Comparison of ENCODE assay signal across 28 mouse cellular contexts in the genomic region with DNA sequence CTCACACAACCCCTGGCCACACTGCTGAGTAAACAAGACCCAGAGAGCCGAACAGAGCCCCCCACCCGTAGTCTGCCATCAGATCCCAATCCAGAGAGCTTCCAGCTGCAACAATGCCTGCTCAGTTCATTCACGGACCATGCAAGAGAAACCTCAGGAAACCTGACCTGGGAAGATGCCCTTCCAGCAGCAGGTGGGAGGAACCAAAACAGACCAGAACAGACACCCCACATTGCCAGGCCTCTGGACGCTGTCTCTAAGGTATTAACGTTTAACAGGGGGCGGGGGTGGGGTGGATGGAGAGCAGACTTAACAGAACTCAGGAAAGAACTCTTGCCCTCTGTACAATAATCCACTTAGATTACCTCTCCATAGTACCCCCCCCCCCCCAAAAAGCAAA. TPM values are rescaled to one million over a fixed set of nuclear protein-coding genes. Genes with fewer than 3 reads are reported as not detected.
A peak's percentile ranks its signal among the peaks of the same experiment; 100 is the strongest.
DNase-seq lines count a peak whose midpoint lies in the region; ATAC-seq and TF ChIP-seq lines count a peak whose summit lies in the region.
"Had no signal": no experiment of that assay in that cellular context is flagged by ENCODE, and none has a peak within 500 bp of the region (broad histone marks: within the 10 kb centered on the region; RNA-seq: fewer than 3 reads in every experiment).

No protein-coding gene starts in this region.

- TF ChIP-seq CTCF in midbrain, postnatal 0 days (IDR thresholded peaks at IDR 0.05), result no peak
- no peak for TF ChIP-seq CTCF in kidney, postnatal 0 days (IDR thresholded peaks at IDR 0.05; ENCODE audit: low read depth)

- peak; percentile 24; the same call in 1 of the 2 replicates for ATAC-seq in kidney, embryonic 15.5 days (replicated peaks; ENCODE audit: low FRiP score)
- no peak for ATAC-seq in midbrain, postnatal 0 days (ENCODE audit: low FRiP score)
- ATAC-seq in midbrain, embryonic 13.5 days, result no peak
- ATAC-seq in kidney, postnatal 0 days (replicated peaks; ENCODE audit: low FRiP score, low read depth), result 0 out of 2 replicates have a peak, but pooled peaks have one; percentile 21
- ATAC-seq: activated CD4-positive, CD25-positive, alpha-beta regulatory T cell, adult 4 months; CD4-positive, CD25-positive, alpha-beta regulatory T cell, adult 4 months; forebrain, embryonic 15.5 days; hindbrain, embryonic 16.5 days had no signal

- peak overlapping the region; percentile 14; the same call in 1 of the 2 replicates for H3K4me2 ChIP-seq in kidney, embryonic 15.5 days
- H3K4me2 ChIP-seq in midbrain, postnatal 0 days (ENCODE audit: low read depth, low read length, poor library complexity, severe bottlenecking), result peak overlapping the region; percentile 3
- no peak overlapping the region for H3K4me2 ChIP-seq in midbrain, embryonic 13.5 days (replicated peaks)
- H3K4me2 ChIP-seq in kidney, postnatal 0 days (ENCODE audit: low read length), result no peak overlapping the region
- H3K4me2 ChIP-seq: embryonic facial prominence, embryonic 12.5 days; forebrain, embryonic 15.5 days; limb, embryonic 12.5 days; liver, embryonic 15.5 days; lung, embryonic 15.5 days had no signal

- peaks cover 58% of the 10 kb centered on the region for H3K4me1 ChIP-seq in kidney, embryonic 15.5 days
- H3K4me1 ChIP-seq in midbrain, postnatal 0 days (ENCODE audit: insufficient read depth, low read length), result peaks cover 18% of the 10 kb centered on the region; the same call in 1 of the 2 replicates
- H3K4me1 ChIP-seq in midbrain, embryonic 13.5 days (replicated peaks), result peaks cover 32% of the 10 kb centered on the region
- peaks cover 5% of the 10 kb centered on the region; the same call in 1 of the 2 replicates for H3K4me1 ChIP-seq in kidney, postnatal 0 days (replicated peaks; ENCODE audit: insufficient read depth, low read length)

- peaks cover 13% of the 10 kb centered on the region for H3K27me3 ChIP-seq in kidney, embryonic 15.5 days
- no peaks in the 10 kb centered on the region for H3K27me3 ChIP-seq in midbrain, postnatal 0 days (ENCODE audit: insufficient read depth, low read length)
- H3K27me3 ChIP-seq in midbrain, embryonic 13.5 days, result peaks cover 23% of the 10 kb centered on the region
- H3K27me3 ChIP-seq in kidney, postnatal 0 days (ENCODE audit: insufficient read depth, low read length), result no peaks in the 10 kb centered on the region
- H3K27me3 ChIP-seq: forebrain, embryonic 15.5 days had no signal

- H3K9me3 ChIP-seq in kidney, embryonic 15.5 days (replicated peaks), result no peaks in the 10 kb centered on the region
- no peaks in the 10 kb centered on the region for H3K9me3 ChIP-seq in midbrain, postnatal 0 days (ENCODE audit: low read length)
- H3K9me3 ChIP-seq in midbrain, embryonic 13.5 days, result no peaks in the 10 kb centered on the region
- H3K9me3 ChIP-seq in kidney, postnatal 0 days (replicated peaks; ENCODE audit: low read length), result no peaks in the 10 kb centered on the region
- H3K9me3 ChIP-seq: embryonic facial prominence, embryonic 12.5 days; forebrain, embryonic 15.5 days; heart, embryonic 13.5 days; limb, embryonic 12.5 days; liver, embryonic 15.5 days; lung, embryonic 15.5 days had no signal

- DNase-seq in heart, adult 11 months, result peak; percentile 77
- no peak for DNase-seq in heart, adult 18-20 months
- DNase-seq in kidney, adult 18-20 months, result no peak
- DNase-seq in midbrain, postnatal 0 days (ENCODE audit: low spot score), result no peak
- DNase-seq in kidney, postnatal 0 days (ENCODE audit: low spot score), result peak; percentile 21
- DNase-seq: adrenal gland, adult 2 months; adrenal gland, postnatal 36 days; cerebellum, adult 2 months; cerebellum, postnatal 25 days; gastrocnemius, adult 2 months; gastrocnemius, postnatal 36 days; heart, postnatal 10 days; right cerebral cortex, adult 18-20 months; spleen, adult 18-20 months; thymus, postnatal 14 days had no signal

- H3K36me3 ChIP-seq in kidney, embryonic 15.5 days, result no peaks in the 10 kb centered on the region
- no peaks in the 10 kb centered on the region for H3K36me3 ChIP-seq in midbrain, postnatal 0 days (ENCODE audit: insufficient read depth, low read length)
- H3K36me3 ChIP-seq in midbrain, embryonic 13.5 days, result no peaks in the 10 kb centered on the region
- no peaks in the 10 kb centered on the region for H3K36me3 ChIP-seq in kidney, postnatal 0 days (ENCODE audit: insufficient read depth, low read length)
- H3K36me3 ChIP-seq: embryonic facial prominence, embryonic 12.5 days; forebrain, embryonic 15.5 days; heart, embryonic 13.5 days; limb, embryonic 12.5 days; liver, embryonic 15.5 days; lung, embryonic 15.5 days had no signal

- peak overlapping the region; percentile 28; the same call in 1 of the 2 replicates for H3K27ac ChIP-seq in kidney, embryonic 15.5 days
- H3K27ac ChIP-seq in midbrain, postnatal 0 days (ENCODE audit: low read depth, low read length), result no peak overlapping the region
- H3K27ac ChIP-seq in midbrain, embryonic 13.5 days, result no peak overlapping the region
- H3K27ac ChIP-seq in kidney, postnatal 0 days, result no peak overlapping the region
- H3K27ac ChIP-seq: embryonic facial prominence, embryonic 12.5 days; forebrain, embryonic 15.5 days; gastrocnemius, adult 2 months; heart, embryonic 13.5 days; layer of hippocampus, adult 2 months; left cerebral cortex, adult 2 months; limb, embryonic 12.5 days; liver, embryonic 15.5 days; lung, embryonic 15.5 days had no signal

- H3K9ac ChIP-seq in kidney, embryonic 15.5 days, result no peak overlapping the region
- H3K9ac ChIP-seq in midbrain, postnatal 0 days (replicated peaks; ENCODE audit: low read length, poor library complexity, severe bottlenecking), result no peak overlapping the region
- no peak overlapping the region for H3K9ac ChIP-seq in midbrain, embryonic 13.5 days (replicated peaks)
- no peak overlapping the region for H3K9ac ChIP-seq in kidney, postnatal 0 days (ENCODE audit: low read depth, low read length)
- H3K9ac ChIP-seq: embryonic facial prominence, embryonic 12.5 days; forebrain, embryonic 15.5 days; heart, embryonic 13.5 days; limb, embryonic 12.5 days; liver, embryonic 15.5 days; lung, embryonic 15.5 days had no signal

- no peak overlapping the region for H3K4me3 ChIP-seq in kidney, embryonic 15.5 days (replicated peaks)
- H3K4me3 ChIP-seq in midbrain, postnatal 0 days (ENCODE audit: low read depth, low read length), result no peak overlapping the region
- no peak overlapping the region for H3K4me3 ChIP-seq in midbrain, embryonic 13.5 days (replicated peaks)
- H3K4me3 ChIP-seq in kidney, postnatal 0 days (replicated peaks; ENCODE audit: low read depth, low read length), result no peak overlapping the region
- H3K4me3 ChIP-seq: embryonic facial prominence, embryonic 12.5 days; forebrain, embryonic 15.5 days; gastrocnemius, adult 2 months; heart, embryonic 13.5 days; layer of hippocampus, adult 2 months; left cerebral cortex, adult 2 months; limb, embryonic 12.5 days; liver, embryonic 15.5 days; lung, embryonic 15.5 days had no signal

- 17% methylated on average over 6 of the region's 6 CpGs for WGBS in kidney, embryonic 15.5 days
- WGBS in midbrain, postnatal 0 days, result 38% methylated on average over 6 of the region's 6 CpGs
- WGBS in midbrain, embryonic 13.5 days, result 31% methylated on average over 6 of the region's 6 CpGs
- 26% methylated on average over 6 of the region's 6 CpGs for WGBS in kidney, postnatal 0 days

RNA-seq across cellular contexts. Expression of a gene that starts 4.9 kb away (rescaled TPM):
- total RNA-seq in heart, adult 18-20 months (2021), result 100 to 1,000 TPM; 106 to 115 TPM
- 21.7 and 22.0 TPM in 2 replicates for polyA plus RNA-seq in kidney, embryonic 15.5 days (2015; fragmentation: Nextera tagmentation; extraction: Ambion mirVana)
- total RNA-seq in midbrain, postnatal 0 days (2014; rRNA removed), result 32.7 and 39.2 TPM in 2 replicates
- 21.8 and 23.4 TPM in 2 replicates for polyA plus RNA-seq in midbrain, postnatal 0 days (2015; fragmentation: Nextera tagmentation; extraction: Ambion mirVana)
- 16.9 and 22.8 TPM in 2 replicates for polyA plus RNA-seq in midbrain, embryonic 13.5 days (2015; fragmentation: Nextera tagmentation; extraction: Ambion mirVana)
- polyA plus RNA-seq in kidney, postnatal 0 days (2015; fragmentation: Nextera tagmentation; extraction: Ambion mirVana), result 19.4 and 19.8 TPM in 2 replicates

Comparison
In these comparisons a context has a peak if more than half of its experiments do, and no peak if none do; other contexts are left out.
1. DNase-seq: peak in heart, adult 11 months (single experiment) and kidney, postnatal 0 days (single experiment); none in heart, adult 18-20 months (0 of 2), kidney, adult 18-20 months (single experiment) and midbrain, postnatal 0 days (single experiment).
2. H3K4me2 ChIP-seq: peak in kidney, embryonic 15.5 days (single experiment) and midbrain, postnatal 0 days (single experiment); none in midbrain, embryonic 13.5 days (single experiment) and kidney, postnatal 0 days (single experiment).
3. ATAC-seq: peak in kidney, embryonic 15.5 days (single experiment) and kidney, postnatal 0 days (single experiment); none in midbrain, postnatal 0 days (single experiment) and midbrain, embryonic 13.5 days (single experiment).